Mouse (Mus musculus): ENCODE measurements around the gene Selenoo.

DNA sequence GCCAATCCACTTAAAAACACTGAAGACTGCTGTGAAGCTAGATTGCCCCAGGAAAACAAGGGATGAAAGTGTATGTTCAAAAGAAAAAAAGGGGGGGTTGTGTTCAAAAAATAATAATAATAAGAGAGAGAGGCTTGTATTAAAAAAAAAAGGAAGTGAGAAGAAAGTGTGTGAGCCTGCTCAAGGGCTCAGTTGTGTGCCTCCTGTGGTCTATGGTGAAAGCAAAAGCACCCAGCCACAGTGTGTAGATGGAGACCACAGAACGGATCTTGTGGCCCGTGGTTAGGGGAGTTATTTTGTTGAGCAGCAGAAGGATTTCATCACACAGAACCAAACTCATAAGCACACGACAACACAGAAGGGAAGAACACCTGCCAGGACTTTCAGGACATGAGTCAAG is 42.4 kb downstream of the Selenoo start:
- TF ChIP-seq CTCF (IDR thresholded peaks at IDR 0.05; ENCODE audit: control insufficient read depth, insufficient read depth, insufficient read length) (no peak), MAX (IDR thresholded peaks at IDR 0.05) (no peak), CEBPB (IDR thresholded peaks at IDR 0.05; ENCODE audit: low read depth) (no peak), USF1 (IDR thresholded peaks at IDR 0.05; ENCODE audit: low read depth) (no peak), FOSL1 (IDR thresholded peaks at IDR 0.05; ENCODE audit: insufficient read depth, low read length, poor library complexity, severe bottlenecking) (no peak)
